Mouse (Mus musculus): Measurements from ENCODE around the gene Hpn. TPM values are rescaled to one million over a fixed set of nuclear protein-coding genes. Genes with fewer than 3 reads are reported as not detected.

The Hpn gene
- polyA plus RNA-seq, 1 experiment from 2014 or later, result 3.0 TPM

GRCm38 (mm10) chr7:31067836-31068235 is 47.3 kb downstream of the Hpn start:
- no peaks in the 10 kb centered on the region for H3K36me3 ChIP-seq
- H3K27ac ChIP-seq, result no peak overlapping the region
- no peak overlapping the region for H3K4me3 ChIP-seq
- peaks cover 17% of the 10 kb centered on the region for H3K4me1 ChIP-seq (replicated peaks)
- 55% methylated on average over 5 of the region's 5 CpGs for WGBS
- no peak for DNase-seq (ENCODE audit: low spot score)
- H3K9me3 ChIP-seq, result no peaks in the 10 kb centered on the region
- H3K27me3 ChIP-seq (ENCODE audit: insufficient read depth, poor library complexity, severe bottlenecking), result no peaks in the 10 kb centered on the region

DNA sequence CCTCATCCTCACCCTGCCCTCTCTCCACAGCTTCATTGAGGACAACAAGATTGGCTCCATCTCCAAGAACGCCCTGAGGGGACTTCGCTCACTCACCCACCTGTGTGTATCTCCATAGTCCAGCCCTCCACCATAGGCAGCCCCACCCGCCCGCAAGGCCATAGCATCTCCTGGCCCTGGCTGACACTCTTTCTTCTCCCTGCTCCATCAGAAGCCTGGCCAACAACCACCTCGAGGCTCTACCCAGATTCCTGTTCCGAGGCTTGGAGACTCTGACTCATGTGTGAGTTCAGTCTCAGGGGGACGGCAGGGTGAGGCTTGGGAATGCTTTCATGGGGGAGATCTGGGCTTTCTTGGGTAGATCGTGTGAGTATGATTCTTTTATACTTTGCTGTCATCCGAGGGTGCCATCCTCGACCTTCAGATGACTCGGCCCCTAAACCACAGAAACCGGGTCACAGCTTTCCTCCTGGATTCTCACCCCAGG is 52.0 kb downstream of the Hpn start:
- H3K9me3 ChIP-seq, result no peaks in the 10 kb centered on the region
- H3K36me3 ChIP-seq, result no peaks in the 10 kb centered on the region
- H3K4me1 ChIP-seq (replicated peaks), result peaks cover 24% of the 10 kb centered on the region
- H3K27me3 ChIP-seq (ENCODE audit: insufficient read depth, poor library complexity, severe bottlenecking), result no peaks in the 10 kb centered on the region
- no peak overlapping the region for H3K4me3 ChIP-seq
- WGBS, result 87% methylated on average over 12 of the region's 12 CpGs
- DNase-seq (ENCODE audit: low spot score), result no peak
- no peak overlapping the region for H3K27ac ChIP-seq

- Histone ChIP-seq H3K27ac (0 out of 2 replicates have a peak overlapping the region, but pooled peaks have one; percentile 26), H3K4me3 (peak overlapping the region; percentile 13; the same call in 1 of the 2 replicates), H3K27me3 (ENCODE audit: insufficient read depth, poor library complexity, severe bottlenecking) (no peaks in the 10 kb centered on the region), H3K36me3 (no peaks in the 10 kb centered on the region), H3K9me3 (no peaks in the 10 kb centered on the region), H3K4me1 (replicated peaks) (peaks cover 21% of the 10 kb centered on the region)
- no peak for DNase-seq (ENCODE audit: low spot score)
- WGBS, result 88% methylated on average over 7 of the region's 7 CpGs
Observed at GRCm38 (mm10) chr7:31060621-31061010, 54.5 kb downstream of the Hpn start.

- H3K36me3 ChIP-seq, result no peaks in the 10 kb centered on the region
- DNase-seq (ENCODE audit: low spot score), result no peak
- no peaks in the 10 kb centered on the region for H3K9me3 ChIP-seq
- peak overlapping the region; percentile 88 for H3K27ac ChIP-seq
- H3K4me3 ChIP-seq, result 0 out of 2 replicates have a peak overlapping the region, but pooled peaks have one; percentile 13
- H3K27me3 ChIP-seq (ENCODE audit: insufficient read depth, poor library complexity, severe bottlenecking), result 0 out of 2 replicates have a peak, but pooled peaks cover under 1% of the 10 kb centered on the region
- 56% methylated on average over 11 of the region's 11 CpGs for WGBS
- H3K4me1 ChIP-seq (replicated peaks), result peaks cover 26% of the 10 kb centered on the region
Observed at GRCm38 (mm10) chr7:31059919-31060620, 55.0 kb downstream of the Hpn start.

DNA sequence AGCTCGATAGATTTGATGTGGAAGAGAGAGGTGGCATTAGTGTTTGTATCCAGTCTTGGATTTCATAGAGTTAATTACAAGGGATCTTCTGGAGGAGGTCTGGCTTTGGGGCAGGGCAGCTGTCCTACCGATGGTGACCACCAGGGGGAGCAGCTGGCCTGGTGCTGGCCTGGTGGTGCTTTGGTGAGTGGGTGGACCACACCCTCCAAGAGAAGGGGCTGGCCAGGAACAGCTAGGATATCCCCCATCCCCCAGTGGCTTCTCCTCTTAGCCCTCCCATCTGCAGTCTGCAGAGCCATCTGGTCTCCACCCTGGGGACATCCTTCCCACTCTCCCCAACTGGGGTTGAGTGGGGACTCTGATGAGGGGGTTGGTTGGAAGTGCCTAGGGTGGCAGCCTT is 56.0 kb downstream of the Hpn start, which contains the start of gene Lgi4:
Gene Lgi4 (plus strand): TSS at position 235 of the 400 bp plus-strand sequence.
- Histone ChIP-seq H3K4me3 (peak within 1 kb of the TSS; percentile 13; the same call in 1 of the 2 replicates), H3K27me3 (ENCODE audit: insufficient read depth, poor library complexity, severe bottlenecking) (peaks cover 10% of the 10 kb centered on the region), H3K4me1 (replicated peaks) (peaks cover 36% of the 10 kb centered on the region), H3K36me3 (no peaks in the 10 kb centered on the region), H3K9me3 (no peaks in the 10 kb centered on the region), H3K27ac (peak within 1 kb of the TSS; percentile 88)
- WGBS, result 5% methylated on average over 2 of the region's 2 CpGs
- DNase-seq (ENCODE audit: low spot score), result peak; percentile 87

GRCm38 (mm10) chr7:31058211-31058610 is 56.9 kb downstream of the Hpn start:
- no peak for DNase-seq (ENCODE audit: low spot score)
- Histone ChIP-seq H3K36me3 (no peaks in the 10 kb centered on the region), H3K27ac (no peak overlapping the region), H3K9me3 (no peaks in the 10 kb centered on the region), H3K27me3 (ENCODE audit: insufficient read depth, poor library complexity, severe bottlenecking) (peaks cover 19% of the 10 kb centered on the region), H3K4me1 (replicated peaks) (peaks cover 44% of the 10 kb centered on the region), H3K4me3 (no peak overlapping the region)
- WGBS, result 86% methylated on average over 6 of the region's 6 CpGs

GRCm38 (mm10) chr7:31057730-31058129 is 57.4 kb downstream of the Hpn start:
- Histone ChIP-seq H3K4me3 (no peak overlapping the region), H3K36me3 (no peaks in the 10 kb centered on the region), H3K4me1 (replicated peaks) (peaks cover 49% of the 10 kb centered on the region), H3K27ac (no peak overlapping the region), H3K27me3 (ENCODE audit: insufficient read depth, poor library complexity, severe bottlenecking) (peaks cover 24% of the 10 kb centered on the region), H3K9me3 (no peaks in the 10 kb centered on the region)
- WGBS, result 63% methylated on average over 5 of the region's 5 CpGs
- DNase-seq (ENCODE audit: low spot score), result no peak

DNA sequence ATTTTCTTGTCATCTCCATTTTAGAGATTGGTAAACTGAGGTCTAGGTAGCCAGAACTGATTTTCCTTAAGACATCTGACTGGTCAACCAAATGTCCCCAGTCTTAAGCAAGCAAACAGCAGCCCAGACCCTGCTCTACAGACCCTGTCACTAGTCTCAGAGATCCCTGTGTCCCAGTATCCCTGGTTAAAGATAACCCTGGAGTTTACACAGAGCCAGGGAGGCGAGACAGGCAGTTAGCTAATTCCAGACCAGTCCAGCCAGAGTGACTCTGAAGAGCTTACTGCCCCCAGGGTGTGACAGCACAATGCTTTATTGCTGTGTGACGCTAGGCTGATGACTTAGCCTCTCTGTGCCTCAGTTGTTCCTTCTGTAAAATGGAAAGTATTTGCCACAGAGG is 58.0 kb downstream of the Hpn start, which contains the start of gene Fxyd1:
Gene Fxyd1 (minus strand): TSS at position 129 of the 400 bp plus-strand sequence.
- H3K27me3 ChIP-seq (ENCODE audit: insufficient read depth, poor library complexity, severe bottlenecking), result peaks cover 30% of the 10 kb centered on the region
- DNase-seq (ENCODE audit: low spot score), result no peak
- no peak within 1 kb of the TSS for H3K4me3 ChIP-seq
- peaks cover 56% of the 10 kb centered on the region for H3K4me1 ChIP-seq (replicated peaks)
- H3K36me3 ChIP-seq, result no peaks in the 10 kb centered on the region
- H3K9me3 ChIP-seq, result no peaks in the 10 kb centered on the region
- no peak within 1 kb of the TSS; the same call in 1 of the 2 replicates for H3K27ac ChIP-seq
- WGBS, result 80% methylated on average over 2 of the region's 2 CpGs

DNA sequence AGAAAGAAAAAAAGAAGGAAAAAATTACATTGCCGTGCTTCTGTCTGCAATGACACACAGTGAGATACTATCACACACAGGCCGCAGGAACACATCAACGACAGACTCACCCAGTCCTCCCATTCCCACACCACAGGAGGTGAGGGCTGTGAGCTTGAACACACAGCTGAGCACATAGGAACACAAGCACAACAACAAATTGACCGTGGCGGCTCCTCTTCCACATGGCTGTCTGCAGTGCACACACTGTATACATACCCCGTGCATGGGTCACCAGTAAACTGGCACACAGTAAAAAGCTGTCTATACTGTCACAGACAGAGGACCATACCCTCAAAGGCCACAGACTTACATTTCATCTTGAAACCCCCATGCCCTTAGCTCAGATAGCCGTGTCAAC is 58.6 kb downstream of the Hpn start:
- Histone ChIP-seq H3K27ac (no peak overlapping the region; the same call in 1 of the 2 replicates), H3K4me1 (replicated peaks) (peaks cover 62% of the 10 kb centered on the region), H3K4me3 (no peak overlapping the region), H3K27me3 (ENCODE audit: insufficient read depth, poor library complexity, severe bottlenecking) (peaks cover 36% of the 10 kb centered on the region), H3K36me3 (no peaks in the 10 kb centered on the region), H3K9me3 (no peaks in the 10 kb centered on the region)
- DNase-seq (ENCODE audit: low spot score), result no peak
- 77% methylated on average over 7 of the region's 7 CpGs for WGBS

GRCm38 (mm10) chr7:31055883-31056282 is 59.2 kb downstream of the Hpn start:
- Histone ChIP-seq H3K4me3 (no peak overlapping the region), H3K9me3 (no peaks in the 10 kb centered on the region), H3K27ac (peak overlapping the region; percentile 84), H3K36me3 (no peaks in the 10 kb centered on the region), H3K4me1 (replicated peaks) (peaks cover 67% of the 10 kb centered on the region), H3K27me3 (ENCODE audit: insufficient read depth, poor library complexity, severe bottlenecking) (peaks cover 42% of the 10 kb centered on the region)
- WGBS, result 17% methylated on average over 3 of the region's 4 CpGs
- DNase-seq (ENCODE audit: low spot score), result no peak

DNA sequence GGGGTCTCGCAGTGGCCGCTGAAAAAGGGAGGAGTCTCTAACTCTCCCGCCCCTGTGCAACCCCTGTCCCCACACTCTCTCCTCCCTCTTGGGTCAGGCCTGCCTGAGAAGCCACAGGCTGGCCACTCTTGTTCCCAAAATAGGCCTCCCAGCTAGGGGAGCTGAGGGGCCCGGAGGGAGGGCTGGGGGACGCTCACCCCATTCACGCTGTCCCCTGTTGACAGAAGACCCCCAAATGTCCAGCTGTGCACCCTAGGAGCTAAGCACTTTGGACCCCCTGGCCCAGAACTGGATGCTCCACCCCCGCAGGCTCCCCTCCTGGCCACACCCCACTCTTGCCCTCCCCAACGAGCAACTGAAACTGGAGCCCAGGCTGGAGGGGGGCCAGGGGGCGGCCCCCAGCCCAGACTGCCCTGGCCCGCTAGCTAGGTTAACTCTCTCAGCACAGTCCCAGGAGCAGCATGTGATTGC is 59.7 kb downstream of the Hpn start:
- H3K27me3 ChIP-seq (ENCODE audit: insufficient read depth, poor library complexity, severe bottlenecking), result peaks cover 47% of the 10 kb centered on the region
- H3K27ac ChIP-seq, result peak overlapping the region; percentile 84
- 4% methylated on average over 10 of the region's 10 CpGs for WGBS
- peaks cover 71% of the 10 kb centered on the region for H3K4me1 ChIP-seq (replicated peaks)
- peak overlapping the region; percentile 28 for H3K4me3 ChIP-seq
- no peaks in the 10 kb centered on the region for H3K36me3 ChIP-seq
- no peaks in the 10 kb centered on the region for H3K9me3 ChIP-seq
- DNase-seq (ENCODE audit: low spot score), result peak; percentile 58

GRCm38 (mm10) chr7:31054661-31055320 is 60.3 kb downstream of the Hpn start:
- DNase-seq (ENCODE audit: low spot score), result no peak
- Histone ChIP-seq H3K36me3 (no peaks in the 10 kb centered on the region), H3K4me3 (peak overlapping the region; percentile 28; the same call in 1 of the 2 replicates), H3K27ac (peak overlapping the region; percentile 84), H3K4me1 (replicated peaks) (peaks cover 71% of the 10 kb centered on the region), H3K27me3 (ENCODE audit: insufficient read depth, poor library complexity, severe bottlenecking) (peaks cover 53% of the 10 kb centered on the region), H3K9me3 (no peaks in the 10 kb centered on the region)
- WGBS, result 37% methylated on average over 11 of the region's 11 CpGs
